Mouse (Mus musculus) spleen, adult 2 months (tissue): ENCODE results near the gene Lig3.

ENCODE experiments used
- CTCF ChIP-seq: fragments of 200-500 bp; IDR thresholded peaks from 2 replicates; pipeline ENCODE4 v1.5.1; 2011; ENCODE audit warnings: mild to moderate bottlenecking, inconsistent platforms; ENCODE audit not compliant: insufficient read depth, insufficient read length, insufficient replicate concordance; ENCODE audit errors: extremely low read depth
- POLR2A ChIP-seq: fragments of 200-500 bp; IDR thresholded peaks from 2 replicates; pipeline ENCODE4 v1.6.1; 2011; ENCODE audit warnings: low read depth, low read length, inconsistent platforms

GRCm38 (mm10) chr11:82852540-82852939 is 71.6 kb downstream of the Lig3 start:
- no peak for TF ChIP-seq CTCF
- no peak for TF ChIP-seq POLR2A
